ENCODE assay signal across 8 mouse cellular contexts in the genomic region with DNA sequence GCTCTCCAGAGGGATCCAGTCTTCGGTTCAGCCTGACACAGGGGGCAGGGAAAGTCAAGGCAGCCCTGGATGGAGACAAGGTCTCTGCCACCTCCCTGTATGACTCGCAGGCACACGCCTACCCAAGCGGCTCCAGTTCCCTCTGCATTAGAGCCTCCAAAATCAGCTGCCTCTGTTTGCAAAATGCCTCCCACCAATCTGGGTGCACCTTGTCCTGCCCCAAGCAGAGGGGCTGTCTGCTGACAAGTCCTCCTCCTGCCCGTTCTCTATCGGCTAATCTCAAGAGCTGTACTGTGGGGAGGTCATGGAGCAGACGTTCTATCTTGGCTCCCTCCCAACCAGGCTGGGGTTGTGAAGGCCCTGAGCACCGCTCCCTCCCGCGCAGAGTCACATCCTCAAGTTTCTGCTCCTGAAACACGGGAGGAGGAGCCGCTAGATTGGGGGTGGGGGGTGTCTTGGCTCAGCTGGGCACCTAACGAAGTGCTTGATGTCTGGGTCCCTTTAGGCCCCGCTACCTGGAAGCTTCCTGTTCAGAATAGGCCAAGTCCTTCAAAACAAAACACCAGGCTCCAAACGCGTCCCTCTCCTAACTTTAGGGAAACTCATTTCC. TPM values are rescaled to one million over a fixed set of nuclear protein-coding genes. Genes with fewer than 3 reads are reported as not detected.
DNase-seq lines count a peak whose midpoint lies in the region; ATAC-seq and TF ChIP-seq lines count a peak whose summit lies in the region.

No protein-coding gene starts in this region.

- no peaks in the 10 kb centered on the region for H3K27me3 ChIP-seq in hindbrain, embryonic 10.5 days (ENCODE audit: insufficient read depth, poor library complexity, severe bottlenecking)

- peak overlapping the region; percentile 93 for H3K4me3 ChIP-seq in embryonic fibroblast, embryonic 13.5 days (ENCODE audit: insufficient read depth, low read length)
- peak overlapping the region; percentile 85 for H3K4me3 ChIP-seq in hindbrain, embryonic 10.5 days

- no peaks in the 10 kb centered on the region for H3K9me3 ChIP-seq in hindbrain, embryonic 10.5 days

- WGBS in hindbrain, embryonic 10.5 days: 20% methylated on average over 16 of the region's 16 CpGs

- peak; percentile 60 for ATAC-seq in megakaryocyte-erythroid progenitor cell, adult 5-6 weeks (replicated peaks; ENCODE audit: low FRiP score, low TSS enrichment, poor library complexity, severe bottlenecking)

- intact Hi-C loops in left cerebral cortex, postnatal 36 days (cut with DNase I): loop anchor here (1.0 kb wide), 1 partner anchor 31 kb away; no protein-coding TSS in a partner anchor

- peaks cover 3% of the 10 kb centered on the region for H3K4me1 ChIP-seq in embryonic fibroblast, embryonic 13.5 days (ENCODE audit: control insufficient read depth, insufficient read depth, low read length)
- peaks cover 28% of the 10 kb centered on the region for H3K4me1 ChIP-seq in hindbrain, embryonic 10.5 days (replicated peaks)

- peak; percentile 18 to 45 for DNase-seq in left cerebral cortex, adult 18-20 months (ENCODE audit: low spot score in 2 of 2)
- DNase-seq in left cerebral cortex, adult 8-10 months (ENCODE audit: low spot score in 2 of 2): no peak
- DNase-seq in adrenal gland, postnatal 10 days: peak; percentile 75
- no peak for DNase-seq in hindbrain, embryonic 10.5 days (ENCODE audit: low spot score)
- peak; percentile 51 to 52 for DNase-seq in left cerebral cortex, postnatal 36 days (ENCODE audit: low spot score in 2 of 2)
- DNase-seq in testis, postnatal 10 days (ENCODE audit: low spot score): peak; percentile 75

- peak overlapping the region; percentile 2; the same call in 1 of the 2 replicates for H3K27ac ChIP-seq in embryonic fibroblast, embryonic 13.5 days (ENCODE audit: insufficient read depth, low read length)
- H3K27ac ChIP-seq in hindbrain, embryonic 10.5 days: peak overlapping the region; percentile 92

- no peak for TF ChIP-seq POLR2A in embryonic fibroblast, embryonic 13.5 days (IDR thresholded peaks at IDR 0.05; ENCODE audit: low read depth, low read length)

- TF ChIP-seq CTCF in embryonic fibroblast, embryonic 13.5 days (IDR thresholded peaks at IDR 0.05; ENCODE audit: borderline replicate concordance, insufficient read depth, low read length): no peak

- H3K36me3 ChIP-seq in hindbrain, embryonic 10.5 days: peaks cover 56% of the 10 kb centered on the region

RNA-seq across cellular contexts. Expression of gene Rnf166, which starts 0.8 kb away (rescaled TPM):
- total RNA-seq in left cerebral cortex, adult 18-20 months (2021): 10 to 100 TPM; 37.7 to 50.0 TPM
- total RNA-seq in left cerebral cortex, adult 8-10 months (2022): 10 to 100 TPM; 33.2 to 39.7 (median 37.7) TPM
- 10 to 100 TPM; 40.4 to 42.0 TPM for total RNA-seq in adrenal gland, postnatal 10 days (2021)
- 38.9 and 39.0 TPM in 2 replicates for polyA plus RNA-seq in embryonic fibroblast, embryonic 13.5 days (2011; ENCODE audit: insufficient read length, low read depth, missing spikeins)
- 31.8 and 33.6 TPM in 2 replicates for polyA plus RNA-seq in hindbrain, embryonic 10.5 days (2016; fragmentation: Nextera tagmentation; extraction: Ambion mirVana)
- total RNA-seq in left cerebral cortex, postnatal 36 days (2021): 10 to 100 TPM; 32.2 to 38.9 TPM
- 33.2 and 37.2 TPM in 2 replicates for total RNA-seq in megakaryocyte-erythroid progenitor cell, adult 5-6 weeks (2014; fragmentation: Nextera tagmentation)
- total RNA-seq in megakaryocyte-erythroid progenitor cell, adult 5-6 weeks (2017): 23.7 and 40.2 TPM in 2 replicates

RNA-seq across cellular contexts. Expression of gene Ctu2, which starts 0.9 kb away (rescaled TPM):
- total RNA-seq in left cerebral cortex, adult 18-20 months (2021): 10 to 100 TPM; 25.4 to 28.7 TPM
- total RNA-seq in left cerebral cortex, adult 8-10 months (2022): 10 to 100 TPM; 21.3 to 27.5 (median 22.6) TPM
- 10 to 100 TPM; 21.2 to 21.4 TPM for total RNA-seq in adrenal gland, postnatal 10 days (2021)
- polyA plus RNA-seq in embryonic fibroblast, embryonic 13.5 days (2011; ENCODE audit: insufficient read length, low read depth, missing spikeins): 36.0 and 37.2 TPM in 2 replicates
- 74.1 and 74.7 TPM in 2 replicates for polyA plus RNA-seq in hindbrain, embryonic 10.5 days (2016; fragmentation: Nextera tagmentation; extraction: Ambion mirVana)
- 10 to 100 TPM; 19.7 to 29.1 TPM for total RNA-seq in left cerebral cortex, postnatal 36 days (2021)
- 16.4 and 31.6 TPM in 2 replicates for total RNA-seq in megakaryocyte-erythroid progenitor cell, adult 5-6 weeks (2014; fragmentation: Nextera tagmentation)
- 14.8 and 15.7 TPM in 2 replicates for total RNA-seq in megakaryocyte-erythroid progenitor cell, adult 5-6 weeks (2017)

RNA-seq across cellular contexts. Expression of gene Snai3, which starts 14.5 kb away (rescaled TPM):
- total RNA-seq in left cerebral cortex, adult 18-20 months (2021): under 1 TPM; 0.51 to 0.61 TPM
- under 1 TPM; 0.59 to 0.80 (median 0.75) TPM for total RNA-seq in left cerebral cortex, adult 8-10 months (2022)
- 1 to 10 TPM in 1 of 2 experiments, under 1 TPM in 1; 0.27 to 1.5 TPM for total RNA-seq in adrenal gland, postnatal 10 days (2021)
- polyA plus RNA-seq in embryonic fibroblast, embryonic 13.5 days (2011; ENCODE audit: insufficient read length, low read depth, missing spikeins): not detected in 2 replicates
- polyA plus RNA-seq in hindbrain, embryonic 10.5 days (2016; fragmentation: Nextera tagmentation; extraction: Ambion mirVana): 0.16 TPM in 1 of 2 replicates, not detected in the other
- under 1 TPM; 0.57 to 0.84 TPM for total RNA-seq in left cerebral cortex, postnatal 36 days (2021)
- 2.2 TPM in 1 of 2 replicates, not detected in the other for total RNA-seq in megakaryocyte-erythroid progenitor cell, adult 5-6 weeks (2014; fragmentation: Nextera tagmentation)
- not detected in 2 replicates for total RNA-seq in megakaryocyte-erythroid progenitor cell, adult 5-6 weeks (2017)

RNA-seq across cellular contexts. Expression of gene Mvd, which starts 31.8 kb away (rescaled TPM):
- 10 to 100 TPM; 25.3 to 27.4 TPM for total RNA-seq in left cerebral cortex, adult 18-20 months (2021)
- 10 to 100 TPM; 22.5 to 32.0 (median 29.1) TPM for total RNA-seq in left cerebral cortex, adult 8-10 months (2022)
- total RNA-seq in adrenal gland, postnatal 10 days (2021): 1 to 10 TPM; 7.4 to 8.0 TPM
- polyA plus RNA-seq in embryonic fibroblast, embryonic 13.5 days (2011; ENCODE audit: insufficient read length, low read depth, missing spikeins): 18.1 and 22.0 TPM in 2 replicates
- polyA plus RNA-seq in hindbrain, embryonic 10.5 days (2016; fragmentation: Nextera tagmentation; extraction: Ambion mirVana): 61.8 and 65.1 TPM in 2 replicates
- total RNA-seq in left cerebral cortex, postnatal 36 days (2021): 10 to 100 TPM; 20.5 to 30.8 TPM
- total RNA-seq in megakaryocyte-erythroid progenitor cell, adult 5-6 weeks (2014; fragmentation: Nextera tagmentation): 2.4 and 2.9 TPM in 2 replicates
- 0.14 and 1.8 TPM in 2 replicates for total RNA-seq in megakaryocyte-erythroid progenitor cell, adult 5-6 weeks (2017)

RNA-seq across cellular contexts. Expression of gene Cyba, which starts 42.3 kb away (rescaled TPM):
- total RNA-seq in left cerebral cortex, adult 18-20 months (2021): 1 to 10 TPM; 7.9 to 8.7 TPM
- 10 to 100 TPM in 3 of 4 experiments, 1 to 10 TPM in 1; 9.7 to 38.7 (median 16.8) TPM for total RNA-seq in left cerebral cortex, adult 8-10 months (2022)
- 10 to 100 TPM; 38.6 to 40.1 TPM for total RNA-seq in adrenal gland, postnatal 10 days (2021)
- polyA plus RNA-seq in embryonic fibroblast, embryonic 13.5 days (2011; ENCODE audit: insufficient read length, low read depth, missing spikeins): 133 and 158 TPM in 2 replicates
- 75.4 and 76.6 TPM in 2 replicates for polyA plus RNA-seq in hindbrain, embryonic 10.5 days (2016; fragmentation: Nextera tagmentation; extraction: Ambion mirVana)
- 1 to 10 TPM; 7.9 TPM for total RNA-seq in left cerebral cortex, postnatal 36 days (2021)
- 66.0 and 69.7 TPM in 2 replicates for total RNA-seq in megakaryocyte-erythroid progenitor cell, adult 5-6 weeks (2014; fragmentation: Nextera tagmentation)
- total RNA-seq in megakaryocyte-erythroid progenitor cell, adult 5-6 weeks (2017): 25.4 and 28.7 TPM in 2 replicates

Comparison
In these comparisons a context has a peak if more than half of its experiments do, and no peak if none do; other contexts are left out.
1. DNase-seq: peak in left cerebral cortex, adult 18-20 months (2 of 2), adrenal gland, postnatal 10 days (single experiment), left cerebral cortex, postnatal 36 days (2 of 2) and testis, postnatal 10 days (single experiment); none in left cerebral cortex, adult 8-10 months (0 of 2) and hindbrain, embryonic 10.5 days (single experiment).